8 mouse cellular contexts compared by ENCODE assay signal in genomic region chr9:77596355-77596754, GRCm38 (mm10). TPM values are rescaled to one million over a fixed set of nuclear protein-coding genes. Genes with fewer than 3 reads are reported as not detected.
DNase-seq lines count a peak whose midpoint lies in the region; ATAC-seq and TF ChIP-seq lines count a peak whose summit lies in the region.

No protein-coding gene starts in this region.

- no peaks in the 10 kb centered on the region for H3K27me3 ChIP-seq in intestine, postnatal 0 days (replicated peaks; ENCODE audit: control insufficient read depth, insufficient read depth, low read length)
- H3K27me3 ChIP-seq in intestine, embryonic 16.5 days (replicated peaks; ENCODE audit: control insufficient read depth, insufficient read depth, low read length), result no peaks in the 10 kb centered on the region
- H3K27me3 ChIP-seq in embryonic facial prominence, embryonic 10.5 days (replicated peaks; ENCODE audit: low read depth, poor library complexity, severe bottlenecking), result no peaks in the 10 kb centered on the region

- H3K9ac ChIP-seq in intestine, postnatal 0 days (ENCODE audit: low read depth, low read length), result no peak overlapping the region
- no peak overlapping the region for H3K9ac ChIP-seq in intestine, embryonic 16.5 days (ENCODE audit: low read depth, low read length)

- no peak overlapping the region for H3K27ac ChIP-seq in intestine, postnatal 0 days (ENCODE audit: low read depth, low read length)
- no peak overlapping the region for H3K27ac ChIP-seq in intestine, embryonic 16.5 days (ENCODE audit: low read length)
- H3K27ac ChIP-seq in embryonic facial prominence, embryonic 10.5 days (replicated peaks), result no peak overlapping the region

- intact Hi-C loops in left cerebral cortex, postnatal 10 days (cut with DNase I), result loop anchor here (10.0 kb wide), 1 partner anchor 158 kb away; the partner anchor contains the start of gene Gclc

- peak; percentile 99 for TF ChIP-seq CTCF in intestine, postnatal 0 days (IDR thresholded peaks at IDR 0.05; ENCODE audit: low read depth)

- no peak overlapping the region for H3K4me2 ChIP-seq in intestine, postnatal 0 days (replicated peaks; ENCODE audit: low read depth)
- no peak overlapping the region for H3K4me2 ChIP-seq in intestine, embryonic 16.5 days (ENCODE audit: low read depth, low read length)

- peak; percentile 67 for DNase-seq in adrenal gland, postnatal 25 days
- peak; percentile 74 for DNase-seq in embryonic facial prominence, embryonic 10.5 days (ENCODE audit: low spot score)
- DNase-seq in heart, postnatal 4 days, result peak; percentile 89
- peak; percentile 53 to 72 for DNase-seq in left cerebral cortex, postnatal 10 days (ENCODE audit: extremely low spot score in 1 of 2, low spot score in 2 of 2)
- DNase-seq in telencephalon, adult 2 months (ENCODE audit: low read depth, low spot score), result peak; percentile 53

- H3K9me3 ChIP-seq in intestine, postnatal 0 days (ENCODE audit: control insufficient read depth), result no peaks in the 10 kb centered on the region
- no peaks in the 10 kb centered on the region for H3K9me3 ChIP-seq in intestine, embryonic 16.5 days (ENCODE audit: control insufficient read depth, low read length)
- no peaks in the 10 kb centered on the region for H3K9me3 ChIP-seq in embryonic facial prominence, embryonic 10.5 days

- WGBS in intestine, postnatal 0 days, result 30% methylated on average over 7 of the region's 7 CpGs
- WGBS in intestine, embryonic 16.5 days, result 33% methylated on average over 7 of the region's 7 CpGs
- WGBS in embryonic facial prominence, embryonic 10.5 days, result 32% methylated on average over 7 of the region's 7 CpGs

- ATAC-seq in intestine, postnatal 0 days, result no peak
- ATAC-seq in intestine, embryonic 16.5 days, result no peak
- peak; percentile 89 for ATAC-seq in monocyte, adult 5-6 weeks (replicated peaks; ENCODE audit: insufficient number of reproducible peaks, low FRiP score, low TSS enrichment, poor library complexity, severe bottlenecking)

- H3K4me1 ChIP-seq in intestine, postnatal 0 days (replicated peaks; ENCODE audit: control insufficient read depth, insufficient read depth, low read length), result no peaks in the 10 kb centered on the region
- no peaks in the 10 kb centered on the region for H3K4me1 ChIP-seq in intestine, embryonic 16.5 days (ENCODE audit: control insufficient read depth, insufficient read depth, low read length)
- peaks cover 8% of the 10 kb centered on the region for H3K4me1 ChIP-seq in embryonic facial prominence, embryonic 10.5 days

- H3K4me3 ChIP-seq in intestine, postnatal 0 days (ENCODE audit: low read depth, low read length), result no peak overlapping the region
- H3K4me3 ChIP-seq in intestine, embryonic 16.5 days (ENCODE audit: low read length), result no peak overlapping the region
- H3K4me3 ChIP-seq in embryonic facial prominence, embryonic 10.5 days, result no peak overlapping the region

- H3K36me3 ChIP-seq in intestine, postnatal 0 days (ENCODE audit: control insufficient read depth, insufficient read depth), result no peaks in the 10 kb centered on the region
- H3K36me3 ChIP-seq in intestine, embryonic 16.5 days (ENCODE audit: control insufficient read depth, insufficient read depth, low read length), result no peaks in the 10 kb centered on the region
- H3K36me3 ChIP-seq in embryonic facial prominence, embryonic 10.5 days (replicated peaks), result no peaks in the 10 kb centered on the region

RNA-seq across cellular contexts. Expression of gene Klhl31, which starts 39.9 kb away (rescaled TPM):
- 0.03 TPM in 1 of 2 replicates, not detected in the other for polyA plus RNA-seq in intestine, postnatal 0 days (2015; fragmentation: Nextera tagmentation; extraction: Ambion mirVana)
- polyA plus RNA-seq in intestine, embryonic 16.5 days (2015; fragmentation: Nextera tagmentation; extraction: Ambion mirVana), result 0.10 and 0.17 TPM in 2 replicates
- 0.03 TPM in 1 of 2 replicates, not detected in the other for total RNA-seq in adrenal gland, postnatal 25 days (2021)
- 0.26 and 0.35 TPM in 2 replicates for polyA plus RNA-seq in embryonic facial prominence, embryonic 10.5 days (2016; fragmentation: Nextera tagmentation; extraction: Ambion mirVana)
- 10 to 100 TPM; 94.8 to 96.7 TPM for total RNA-seq in heart, postnatal 4 days (2021)
- under 1 TPM; 0.06 to 0.11 TPM for total RNA-seq in left cerebral cortex, postnatal 10 days (2021)
- total RNA-seq in monocyte, adult 5-6 weeks (2017), result not detected in 3 replicates

RNA-seq across cellular contexts. Expression of gene Lrrc1, which starts 51.7 kb away (rescaled TPM):
- polyA plus RNA-seq in intestine, postnatal 0 days (2015; fragmentation: Nextera tagmentation; extraction: Ambion mirVana), result 21.6 and 22.3 TPM in 2 replicates
- polyA plus RNA-seq in intestine, embryonic 16.5 days (2015; fragmentation: Nextera tagmentation; extraction: Ambion mirVana), result 14.1 and 14.8 TPM in 2 replicates
- 12.8 and 15.4 TPM in 2 replicates for total RNA-seq in adrenal gland, postnatal 25 days (2021)
- 8.4 and 8.7 TPM in 2 replicates for polyA plus RNA-seq in embryonic facial prominence, embryonic 10.5 days (2016; fragmentation: Nextera tagmentation; extraction: Ambion mirVana)
- total RNA-seq in heart, postnatal 4 days (2021), result 10 to 100 TPM; 42.3 to 45.2 TPM
- 1 to 10 TPM; 5.4 to 6.0 TPM for total RNA-seq in left cerebral cortex, postnatal 10 days (2021)
- 4.6 to 6.6 TPM (median 4.8 TPM) in 3 replicates for total RNA-seq in monocyte, adult 5-6 weeks (2017)

Comparison
In these comparisons a context has a peak if more than half of its experiments do, and no peak if none do; other contexts are left out.
1. RNA of gene Klhl31, which starts 39.9 kb away (total RNA-seq): 94.8 to 96.7 TPM in heart, postnatal 4 days; 0.06 to 0.11 TPM in left cerebral cortex, postnatal 10 days, 0.03 TPM in adrenal gland, postnatal 25 days and not detected in monocyte, adult 5-6 weeks; every median in the first group is over 10 times any median in the second.
2. Peak in every context shown above with its lines, with median percentiles within 50 percentile points of each other: DNase-seq.